Mouse (Mus musculus) embryonic stem cell, embryonic (primary cell): ENCODE measurements around the gene Fstl3.

ENCODE experiments used
- CTCF ChIA-PET, 4 experiments: fragments of 300-600 bp in 2 of 4; fragments of 350-600 bp in 2 of 4; sonication (Branson Sonifier 250); formaldehyde crosslinking; loops; one replicate each; lab custom pipeline; 2022; ENCODE audit warnings: inconsistent platforms in 2 of 4; lab: Charles Lee
- POLR2A ChIA-PET, 4 experiments: fragments of 300-600 bp in 2 of 4; fragments of 350-600 bp in 2 of 4; sonication (Branson Sonifier 250); formaldehyde crosslinking; loops; one replicate each; lab custom pipeline; 2022; ENCODE audit warnings: antibody characterized with exemption in 4 of 4, inconsistent platforms in 1 of 4; lab: Charles Lee

Fstl3 gene

GRCm38 (mm10) chr10:79783920-79784800 lies 7.1 kb downstream of the Fstl3 start:
- CTCF ChIA-PET = interaction anchor here in 3 of 4 experiments (0.6 to 2.6 kb wide), 10 partner anchors 9 to 1744 kb away, joined by 3 to 20 read pairs (median 3); partner anchors contain the start of genes Palm (in 2 of the 3), Madcam1 (in 1 of the 3), Mum1 (in 1 of the 3) and Polrmt (in 1 of the 3)
- POLR2A ChIA-PET = interaction anchor here in 2 of 4 experiments (0.6 to 1.6 kb wide), 5 partner anchors 11 to 383 kb away, joined by 3 read pairs; no protein-coding TSS in a partner anchor

- ChIA-PET POLR2A (interaction anchor here in 3 of 4 experiments (0.8 to 1.6 kb wide), 9 partner anchors 8 to 139 kb away, joined by 3 to 5 read pairs (median 3); partner anchors contain the start of genes Med16 (in 1 of the 3), Polrmt (in 1 of the 3) and Ptbp1 (in 1 of the 3)), CTCF (interaction anchor here (0.5 to 8.2 kb wide), 42 partner anchors 7 to 1792 kb away, joined by 3 to 75 read pairs (median 4); partner anchors contain the start of gene Fstl3 (in 1 of the 4))
Measured at GRCm38 (mm10) chr10:79788386-79789158, 11.5 kb downstream of the Fstl3 start.

GRCm38 (mm10) chr10:79789581-79789980 lies 12.5 kb downstream of the Fstl3 start:
- ChIA-PET POLR2A (interaction anchor here in 3 of 4 experiments (0.8 to 2.0 kb wide), 8 partner anchors 9 to 119 kb away, joined by 3 to 5 read pairs (median 4); partner anchors contain the start of genes Med16 (in 1 of the 3), Polrmt (in 1 of the 3) and Ptbp1 (in 1 of the 3)), CTCF (interaction anchor here (0.5 to 8.2 kb wide), 21 partner anchors 8 to 584 kb away, joined by 3 to 75 read pairs (median 5); partner anchors contain the start of gene Rnf126 (in 1 of the 4))

- ChIA-PET CTCF (interaction anchor here in 3 of 4 experiments (0.6 to 8.2 kb wide), 6 partner anchors 10 to 157 kb away, joined by 3 to 75 read pairs (median 6); partner anchors contain the start of gene Polrmt (in 1 of the 3)), POLR2A (interaction anchor here in 1 of 4 experiments (2.0 kb wide), 1 partner anchor 11 kb away, joined by 5 read pairs; no protein-coding TSS in a partner anchor)
Measured at GRCm38 (mm10) chr10:79790861-79791260, 13.8 kb downstream of the Fstl3 start, which contains the start of gene Prss57. Gene Prss57 (minus strand): TSS chr10:79790961.

GRCm38 (mm10) chr10:79792339-79793040 lies 15.4 kb downstream of the Fstl3 start:
- ChIA-PET POLR2A (interaction anchor here in 2 of 4 experiments (0.9 to 3.3 kb wide), 7 partner anchors 10 to 121 kb away, joined by 4 to 17 read pairs (median 6); no protein-coding TSS in a partner anchor), CTCF (interaction anchor here (0.6 to 8.2 kb wide), 29 partner anchors 7 to 1076 kb away, joined by 3 to 75 read pairs (median 5); partner anchors contain the start of gene Fgf22 (in 1 of the 4))

GRCm38 (mm10) chr10:79793051-79793737 lies 16.1 kb downstream of the Fstl3 start, which contains the start of gene Palm:
Gene Palm (plus strand): TSS chr10:79793572.
- ChIA-PET POLR2A (interaction anchor here in 3 of 4 experiments (0.5 to 3.3 kb wide), 21 partner anchors 8 to 156 kb away, joined by 3 to 17 read pairs (median 4); partner anchors contain the start of genes Bsg (in 1 of the 3), Med16 (in 1 of the 3), Ptbp1 (in 1 of the 3) and Rnf126 (in 1 of the 3)), CTCF (interaction anchor here (0.5 to 8.2 kb wide), 36 partner anchors 8 to 372 kb away, joined by 3 to 75 read pairs (median 5); no protein-coding TSS in a partner anchor)

GRCm38 (mm10) chr10:79793738-79794490 lies 16.8 kb downstream of the Fstl3 start:
- CTCF ChIA-PET = interaction anchor here (0.5 to 8.2 kb wide), 38 partner anchors 8 to 203 kb away, joined by 3 to 75 read pairs (median 5); partner anchors contain the start of gene Misp (in 1 of the 4)

GRCm38 (mm10) chr10:79794491-79794931 lies 17.4 kb downstream of the Fstl3 start:
- CTCF ChIA-PET = interaction anchor here (0.6 to 8.2 kb wide), 24 partner anchors 8 to 133 kb away, joined by 3 to 75 read pairs (median 7); partner anchors contain the start of gene Misp (in 1 of the 4)
- POLR2A ChIA-PET = interaction anchor here in 3 of 4 experiments (0.8 to 3.3 kb wide), 20 partner anchors 8 to 365 kb away, joined by 3 to 17 read pairs (median 4); partner anchors contain the start of genes Bsg (in 1 of the 3), Polrmt (in 1 of the 3), Ptbp1 (in 1 of the 3) and Rnf126 (in 1 of the 3)

More at GRCm38 (mm10) chr10:79793738-79794490, 16.8 kb downstream of the Fstl3 start:
- POLR2A ChIA-PET = interaction anchor here in 3 of 4 experiments (0.5 to 3.3 kb wide), 26 partner anchors 9 to 366 kb away, joined by 3 to 17 read pairs (median 4); partner anchors contain the start of genes Ptbp1 (in 2 of the 3), Bsg (in 1 of the 3), Med16 (in 1 of the 3) and Rnf126 (in 1 of the 3)

GRCm38 (mm10) chr10:79795905-79796304 lies 18.8 kb downstream of the Fstl3 start:
- CTCF ChIA-PET = interaction anchor here in 3 of 4 experiments (0.6 to 8.2 kb wide), 12 partner anchors 10 to 100 kb away, joined by 3 to 75 read pairs (median 4); no protein-coding TSS in a partner anchor

GRCm38 (mm10) chr10:79797326-79797725 lies 20.3 kb downstream of the Fstl3 start:
- ChIA-PET CTCF (interaction anchor here in 2 of 4 experiments (0.6 to 4.8 kb wide), 3 partner anchors 14 to 190 kb away, joined by 3 to 37 read pairs (median 3); no protein-coding TSS in a partner anchor), POLR2A (interaction anchor here in 2 of 4 experiments (0.6 to 2.0 kb wide), 3 partner anchors 15 to 251 kb away, joined by 3 to 10 read pairs (median 7); no protein-coding TSS in a partner anchor)

More at GRCm38 (mm10) chr10:79795905-79796304, 18.8 kb downstream of the Fstl3 start:
- POLR2A ChIA-PET = interaction anchor here in 2 of 4 experiments (0.6 to 3.3 kb wide), 20 partner anchors 10 to 669 kb away, joined by 3 to 13 read pairs (median 4); partner anchors contain the start of genes Ptbp1 (in 2 of the 2) and Polrmt (in 1 of the 2)

GRCm38 (mm10) chr10:79798289-79798928 lies 21.3 kb downstream of the Fstl3 start:
- ChIA-PET POLR2A (interaction anchor here in 2 of 4 experiments (0.6 to 1.3 kb wide), 4 partner anchors 22 to 111 kb away, joined by 3 to 4 read pairs (median 3); partner anchors contain the start of gene Med16 (in 1 of the 2)), CTCF (interaction anchor here in 2 of 4 experiments (1.0 to 1.5 kb wide), 3 partner anchors 9 to 19 kb away, joined by 3 to 6 read pairs (median 3); no protein-coding TSS in a partner anchor)

- ChIA-PET POLR2A (interaction anchor here in 2 of 4 experiments (1.0 to 1.3 kb wide), 4 partner anchors 19 to 110 kb away, joined by 3 to 4 read pairs (median 4); partner anchors contain the start of genes Gm26602 (in 1 of the 2) and Med16 (in 1 of the 2)), CTCF (interaction anchor here in 3 of 4 experiments (0.6 to 2.2 kb wide), 6 partner anchors 11 to 1771 kb away, joined by 3 to 11 read pairs (median 5); no protein-coding TSS in a partner anchor)
Measured at GRCm38 (mm10) chr10:79800508-79800907, 23.4 kb downstream of the Fstl3 start.

- POLR2A ChIA-PET = interaction anchor here in 3 of 4 experiments (0.6 to 2.9 kb wide), 15 partner anchors 8 to 169 kb away, joined by 3 to 12 read pairs (median 5); partner anchors contain the start of genes Palm (in 2 of the 3), Ptbp1 (in 2 of the 3) and Grin3b (in 1 of the 3)
- CTCF ChIA-PET = interaction anchor here in 3 of 4 experiments (0.5 to 3.5 kb wide), 14 partner anchors 8 to 112 kb away, joined by 3 to 20 read pairs (median 6); partner anchors contain the start of gene Palm (in 3 of the 3)
Measured at GRCm38 (mm10) chr10:79801837-79802236, 24.8 kb downstream of the Fstl3 start.
